Mouse (Mus musculus) kidney, adult 2 months (tissue): ENCODE data around the gene Ankrd33b.

Experiments used
- CTCF ChIP-seq: fragments of 200-500 bp; conservative IDR thresholded peaks from 2 replicates; pipeline ENCODE4 v1.5.1; 2011; ENCODE audit warnings: low read depth, mild to moderate bottlenecking, control low read depth, low read length, moderate library complexity, mixed read lengths; ENCODE audit not compliant: insufficient read depth, insufficient read length
- POLR2A ChIP-seq: fragments of 200-500 bp; IDR thresholded peaks from one replicate; pipeline ENCODE4 v1.6.1; 2011; ENCODE audit warnings: low read depth, low read length, control low read depth

- TF ChIP-seq CTCF: peak; percentile 96
- no peak for TF ChIP-seq POLR2A
These were observed 102.7 kb downstream of the Ankrd33b start for GRCm38 (mm10) chr15:31264827-31265226.
